Mouse (Mus musculus) testis, adult 2 months (tissue): ENCODE measurements around the gene Wfdc10.

Experiments
- CTCF ChIP-seq: fragments of 200-500 bp; IDR thresholded peaks from 2 replicates; pipeline ENCODE4 v1.5.1; 2012; ENCODE audit warnings: low read depth, mild to moderate bottlenecking, inconsistent platforms, low read length, moderate library complexity; ENCODE audit not compliant: control insufficient read depth, insufficient read depth, insufficient replicate concordance
- POLR2A ChIP-seq: fragments of 200-500 bp; IDR thresholded peaks from 2 replicates; pipeline ENCODE4 v1.6.1; 2012; ENCODE audit warnings: low read depth, mild to moderate bottlenecking, inconsistent platforms, low read length, moderate library complexity; ENCODE audit not compliant: control insufficient read depth

- TF ChIP-seq POLR2A (no peak), CTCF (0 out of 2 replicates have a peak, but pooled peaks have one; percentile 8)
These were observed 20.6 kb upstream of the Wfdc10 start for GRCm38 (mm10) chr2:164635266-164635665.
